Mouse (Mus musculus) liver, embryonic 14.5 days (tissue): Measurements from ENCODE around the gene Sytl2. TPM values are rescaled to one million over a fixed set of nuclear protein-coding genes. Genes with fewer than 3 reads are reported as not detected.
A peak's percentile ranks its signal among the peaks of the same experiment; 100 is the strongest.

Source experiments
- ATAC-seq: fragments of 200-750 bp; cut with Nextera tagmentation; 2 replicates; pipeline ENCODE4 v1.8.0; 2017; ENCODE audit warnings: moderate number of reproducible peaks, mild to moderate bottlenecking, moderate library complexity; ENCODE audit not compliant: insufficient read depth
- DNase-seq, 3 experiments: peaks; one replicate each; pipeline ENCODE4 v3.0.0-alpha.2; 2012 to 2013; ENCODE audit warnings: low read depth in 3 of 3, low spot score in 3 of 3
- H3K27ac ChIP-seq: fragments of 300-500 bp; sonication (generic); 2 replicates; pipeline ENCODE4 v1.5.1; 2014; ENCODE audit warnings: moderate library complexity, mild to moderate bottlenecking, control low read depth, inconsistent platforms
- H3K27me3 ChIP-seq: fragments of 300-500 bp; sonication (generic); 2 replicates; pipeline ENCODE4 v1.6.1; 2014; ENCODE audit warnings: mild to moderate bottlenecking, low read length, moderate library complexity; ENCODE audit not compliant: control insufficient read depth, insufficient read depth
- H3K36me3 ChIP-seq: fragments of 300-500 bp; sonication (generic); replicated peaks from 2 replicates; pipeline ENCODE4 v1.6.1; 2014; ENCODE audit warnings: low read depth; ENCODE audit not compliant: control insufficient read depth, insufficient read depth
- H3K4me1 ChIP-seq, 2 experiments: fragments of 200-500 bp in 1 of 2; fragments of 300-500 bp in 1 of 2; sonication (generic) in 1 of 2; replicated peaks; 2 replicates each; pipeline ENCODE4 v1.6.1; 2012 to 2014; ENCODE audit warnings: antibody characterized with exemption in 1 of 2, inconsistent platforms in 1 of 2, low read length in 1 of 2; ENCODE audit not compliant: control insufficient read depth in 2 of 2, insufficient read depth in 2 of 2
- H3K4me2 ChIP-seq: fragments of 300-500 bp; sonication (generic); 2 replicates; pipeline ENCODE4 v1.6.1; 2014; ENCODE audit warnings: low read depth, mild to moderate bottlenecking, control low read depth, moderate library complexity
- H3K4me3 ChIP-seq, 2 experiments: fragments of 200-500 bp in 1 of 2; fragments of 300-500 bp in 1 of 2; sonication (generic) in 1 of 2; 2 replicates each; pipeline ENCODE4 v1.5.1; 2012 to 2014; ENCODE audit warnings: low read depth in 2 of 2, low read length in 2 of 2, mild to moderate bottlenecking in 2 of 2, control low read depth in 1 of 2, inconsistent platforms in 1 of 2, moderate library complexity in 1 of 2; ENCODE audit not compliant: insufficient read depth in 1 of 2
- H3K9ac ChIP-seq: fragments of 300-500 bp; sonication (generic); replicated peaks from 2 replicates; pipeline ENCODE4 v1.6.1; 2014; ENCODE audit warnings: mild to moderate bottlenecking, control low read depth, moderate library complexity
- H3K9me3 ChIP-seq: fragments of 300-500 bp; sonication (generic); 2 replicates; pipeline ENCODE4 v1.6.1; 2016; ENCODE audit warnings: low read length, mixed read lengths; ENCODE audit not compliant: control insufficient read depth
- CTCF ChIP-seq: IDR thresholded peaks from 2 replicates; pipeline ENCODE4 v1.5.1; 2016; ENCODE audit warnings: antibody characterized with exemption, low read depth, control low read depth
- EP300 ChIP-seq: IDR thresholded peaks from 2 replicates; pipeline ENCODE4 v1.6.1; 2016; ENCODE audit warnings: antibody characterized with exemption, low read depth
- WGBS: fragments of 180-500 bp; shearing (Covaris S2); extraction: QIAGEN DNeasy Blood & Tissue Kit; methylation state at CpG from one replicate; pipeline ENCODE4 v1.1.7; 2014; ENCODE audit not compliant: insufficient replicate concordance; 5-methylcytosine and 5-hydroxymethylcytosine counted together
- polyA plus RNA-seq, 2 experiments: library from polyadenylated mRNA; depleted of rRNA in 1 of 2; stranded (reverse) in 1 of 2; unstranded in 1 of 2; fragments of >200 nt; fragmentation: Nextera tagmentation in 1 of 2; extraction: Ambion mirVana in 1 of 2; gene quantifications; 2 replicates each; pipeline versions ENCODE4 v1.2.1 to v1.2.3; 2012 to 2014

Sytl2 gene
- polyA plus RNA-seq, 2 experiments, result 0.38 to 0.45 TPM

- Histone ChIP-seq H3K36me3 (peaks cover 8% of the 10 kb centered on the region), H3K27me3 (no peaks in the 10 kb centered on the region)
- under 1% methylated on average over 52 of the region's 54 CpGs for WGBS
Observed at GRCm38 (mm10) chr7:90442518-90443080, 140.5 kb downstream of the Sytl2 start, which contains the start of gene Crebzf. Gene Crebzf (plus strand): TSS chr7:90442729.

GRCm38 (mm10) chr7:90443101-90444091 lies 141.3 kb downstream of the Sytl2 start:
- Histone ChIP-seq H3K4me3 (peak overlapping the region; percentile 85 to 87), H3K4me1 (peaks cover 0 to 3% of the 10 kb centered on the region in 2 experiments; a peak in 2 of 4 replicates), H3K9me3 (no peaks in the 10 kb centered on the region), H3K9ac (peak overlapping the region; percentile 83), H3K27me3 (no peaks in the 10 kb centered on the region), H3K36me3 (peaks cover 12% of the 10 kb centered on the region), H3K4me2 (peak overlapping the region; percentile 78), H3K27ac (peak overlapping the region; percentile 73)
- DNase-seq (peak in 1 of 3 experiments; percentile 56), ATAC-seq (peak; percentile 74)
- under 1% methylated on average over 121 of the region's 123 CpGs for WGBS
- TF ChIP-seq CTCF, result peak; percentile 72
- no peak; the same call in 1 of the 2 replicates for TF ChIP-seq EP300

More at GRCm38 (mm10) chr7:90442518-90443080, 140.5 kb downstream of the Sytl2 start, which contains the start of gene Crebzf:
- Histone ChIP-seq H3K4me3 (peak within 1 kb of the TSS; percentile 85 to 87), H3K27ac (peak within 1 kb of the TSS; percentile 73), H3K4me1 (peaks cover 0 to 3% of the 10 kb centered on the region in 2 experiments; a peak in 2 of 4 replicates), H3K4me2 (peak within 1 kb of the TSS; percentile 78), H3K9me3 (no peaks in the 10 kb centered on the region), H3K9ac (peak within 1 kb of the TSS; percentile 83)
- DNase-seq, result peak; percentile 95 to 97 (median 97)
- TF ChIP-seq EP300 (peak; percentile 88), CTCF (no peak)
- peak; percentile 91 for ATAC-seq

GRCm38 (mm10) chr7:90444206-90444605 lies 142.2 kb downstream of the Sytl2 start:
- Histone ChIP-seq H3K36me3 (peaks cover 16% of the 10 kb centered on the region), H3K4me1 (peaks cover 0 to 3% of the 10 kb centered on the region in 2 experiments; a peak in 2 of 4 replicates), H3K9ac (peak overlapping the region; percentile 83), H3K9me3 (no peaks in the 10 kb centered on the region), H3K27ac (peak overlapping the region; percentile 73), H3K4me3 (peak overlapping the region; percentile 85 to 87), H3K4me2 (peak overlapping the region; percentile 78), H3K27me3 (no peaks in the 10 kb centered on the region)
- peak in 1 of 3 experiments; percentile 20 for DNase-seq
- no peak for ATAC-seq
- no peak; the same call in 1 of the 2 replicates for TF ChIP-seq EP300
- TF ChIP-seq CTCF, result no peak
- under 1% methylated on average over 6 of the region's 6 CpGs for WGBS

- H3K9me3 ChIP-seq, result no peaks in the 10 kb centered on the region
- no peak for DNase-seq
- no peak overlapping the region for H3K27ac ChIP-seq
- no peak for ATAC-seq
- peak overlapping the region; percentile 93 for H3K4me2 ChIP-seq
- no peaks in the 10 kb centered on the region for H3K27me3 ChIP-seq
- peak overlapping the region; percentile 71 to 74 for H3K4me3 ChIP-seq
- WGBS, result 14% methylated on average over 7 of the region's 7 CpGs
- H3K4me1 ChIP-seq, result peaks cover 9 to 13% of the 10 kb centered on the region in 2 experiments; a peak in 3 of 4 replicates
- H3K9ac ChIP-seq, result peak overlapping the region; percentile 76
- H3K36me3 ChIP-seq, result peaks cover 11% of the 10 kb centered on the region
- no peak for TF ChIP-seq CTCF
- TF ChIP-seq EP300, result no peak
Observed at GRCm38 (mm10) chr7:90456149-90456844, 154.2 kb downstream of the Sytl2 start.
